Mouse (Mus musculus): ENCODE results near the gene Galp.

GRCm38 (mm10) chr7:6164671-6165070 lies 32.2 kb upstream of the Galp start:
- TF ChIP-seq CTCF (conservative IDR thresholded peaks at IDR 0.05; ENCODE audit: low read length) (no peak), NANOG (IDR thresholded peaks at IDR 0.05; ENCODE audit: borderline replicate concordance, low read length) (no peak)

All from E14TG2a.4 (cell line).